Mouse (Mus musculus) neural tube, postnatal 0 days (tissue): ENCODE measurements around the gene Rab21. TPM values are rescaled to one million over a fixed set of nuclear protein-coding genes. Genes with fewer than 3 reads are reported as not detected.

Source experiments
- polyA plus RNA-seq: library from polyadenylated mRNA; unstranded; fragments of >200 nt; fragmentation: Nextera tagmentation; extraction: Ambion mirVana; gene quantifications from 2 replicates; pipeline ENCODE4 v1.2.1, GENCODE M21; 2015

Rab21 gene
- polyA plus RNA-seq = 16.9 and 37.1 TPM in 2 replicates

GRCm38 (mm10) chr10:115315473-115316171 lies at the start of gene Rab21:
Gene Rab21, minus strand, starts transcription at chr10:115315594.

GRCm38 (mm10) chr10:115361840-115362622 lies 46.6 kb upstream of the Rab21 start, which contains the start of gene Tmem19:
Gene Tmem19, minus strand, starts transcription at chr10:115362501.

GRCm38 (mm10) chr10:115251088-115251934 lies 64.1 kb downstream of the Rab21 start, which contains the start of gene Tbc1d15:
Gene Tbc1d15, minus strand, starts transcription at chr10:115251467.

Other genes starting within 250 kb of the Rab21 start
- gene Tph2, start 130.6 kb downstream of the Rab21 start, polyA plus RNA-seq = 0.27 and 0.45 TPM in 2 replicates
- 33.1 and 33.6 TPM in 2 replicates for gene Tbc1d15, start 64.1 kb downstream of the Rab21 start, polyA plus RNA-seq
- 28.6 and 29.5 TPM in 2 replicates for gene Tmem19, start 46.9 kb upstream of the Rab21 start, polyA plus RNA-seq
- 17.8 and 22.5 TPM in 2 replicates for gene Thap2, start 68.8 kb upstream of the Rab21 start, polyA plus RNA-seq
- 9.1 and 10.4 TPM in 2 replicates for gene Zfc3h1, start 69.4 kb upstream of the Rab21 start, polyA plus RNA-seq